Mouse (Mus musculus): ENCODE measurements at regions not wholly inside any gene's neighbourhood (a gene's known extent, or its start where the extent isn't known, plus 50 kb on each side); places are given as distances from the start of the nearest gene placed in this dataset.

DNA sequence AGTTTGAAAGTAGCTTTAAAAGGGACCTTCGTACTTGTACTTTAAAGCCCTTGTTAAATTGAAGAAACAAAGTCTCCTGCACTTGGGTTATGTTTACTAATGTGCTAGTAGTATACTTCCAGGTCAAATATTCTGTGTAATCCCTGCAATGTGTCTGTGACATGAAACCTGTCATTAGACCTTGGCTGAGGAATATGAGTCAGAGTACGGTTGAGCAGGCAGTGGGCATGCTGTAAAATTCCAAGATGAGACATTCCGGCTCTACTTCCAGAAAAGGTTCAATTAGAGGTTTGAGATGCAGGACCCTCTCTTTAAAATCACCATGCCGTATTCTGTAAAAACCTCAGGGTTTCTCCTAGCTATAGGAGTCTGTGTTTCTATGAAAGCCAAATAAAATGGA is 64.6 kb upstream of the Adamts5 start:
- H3K9ac ChIP-seq (ENCODE audit: low read length), result no peak overlapping the region
- DNase-seq (ENCODE audit: low spot score), result no peak
- H3K4me1 ChIP-seq (replicated peaks; ENCODE audit: control insufficient read depth, insufficient read depth, low read length), result peaks cover 3% of the 10 kb centered on the region; the same call in 1 of the 2 replicates
- no peak for ATAC-seq (replicated peaks; ENCODE audit: low FRiP score, low TSS enrichment, low read depth)
- H3K36me3 ChIP-seq (ENCODE audit: control insufficient read depth, insufficient read depth, low read length), result no peaks in the 10 kb centered on the region
- no peaks in the 10 kb centered on the region for H3K27me3 ChIP-seq (replicated peaks; ENCODE audit: control insufficient read depth, insufficient read depth, low read length)
- H3K4me3 ChIP-seq (ENCODE audit: low read depth, low read length), result no peak overlapping the region
- H3K9me3 ChIP-seq (ENCODE audit: control insufficient read depth, low read length), result no peaks in the 10 kb centered on the region
- H3K4me2 ChIP-seq (ENCODE audit: low read length), result no peak overlapping the region
- WGBS, result 66% methylated on average over 4 of the region's 4 CpGs
- H3K27ac ChIP-seq (ENCODE audit: low read depth), result no peak overlapping the region

DNA sequence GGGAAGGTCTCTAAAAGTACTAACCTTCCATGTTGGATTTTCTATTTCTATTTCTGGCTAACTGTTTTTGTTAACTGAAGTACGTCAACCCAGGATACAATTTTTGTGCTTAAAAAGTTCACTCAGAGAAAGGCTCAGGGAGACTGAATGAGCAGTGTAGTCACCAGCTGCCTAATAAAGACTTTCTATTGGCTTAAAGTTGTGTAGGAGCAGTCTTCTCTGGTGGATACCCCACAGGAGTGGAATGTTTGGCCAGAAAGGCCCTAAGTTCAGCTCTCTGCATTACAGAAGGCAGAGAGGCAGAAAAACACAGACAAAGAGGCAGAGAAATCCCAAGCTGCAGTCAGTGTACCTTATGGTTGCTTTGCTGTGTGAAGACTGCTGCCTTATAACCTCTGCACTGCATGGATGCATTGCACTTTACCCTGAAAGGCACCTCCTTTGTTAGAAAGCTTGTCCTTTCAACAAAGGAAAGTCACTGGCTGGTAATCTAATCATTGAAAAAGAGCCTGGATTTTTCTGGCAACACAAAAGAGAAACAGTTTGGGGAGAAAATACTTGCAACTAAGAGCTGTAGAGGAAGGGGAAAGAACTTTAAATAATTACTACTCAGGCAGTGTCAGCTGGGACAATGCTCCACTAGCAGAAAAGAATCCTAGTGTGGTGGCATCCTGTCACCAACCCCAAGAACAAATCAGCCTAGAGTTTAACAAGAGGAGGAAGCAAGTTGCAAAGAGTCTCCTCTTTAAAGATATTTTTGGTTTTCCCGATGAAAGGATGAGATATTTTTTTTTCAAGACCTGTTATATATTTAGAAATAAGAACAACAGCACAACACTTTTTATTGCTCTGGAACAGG is 63.0 kb upstream of the Adamts5 start:
- Histone ChIP-seq H3K9ac (ENCODE audit: low read length) (no peak overlapping the region), H3K4me1 (replicated peaks; ENCODE audit: control insufficient read depth, insufficient read depth, low read length) (peaks cover 3% of the 10 kb centered on the region; the same call in 1 of the 2 replicates), H3K36me3 (ENCODE audit: control insufficient read depth, insufficient read depth, low read length) (no peaks in the 10 kb centered on the region), H3K27me3 (replicated peaks; ENCODE audit: control insufficient read depth, insufficient read depth, low read length) (no peaks in the 10 kb centered on the region), H3K4me3 (ENCODE audit: low read depth, low read length) (no peak overlapping the region), H3K9me3 (ENCODE audit: control insufficient read depth, low read length) (no peaks in the 10 kb centered on the region), H3K27ac (ENCODE audit: low read depth) (no peak overlapping the region), H3K4me2 (ENCODE audit: low read length) (no peak overlapping the region)
- ATAC-seq (replicated peaks; ENCODE audit: low FRiP score, low TSS enrichment, low read depth) (no peak), DNase-seq (ENCODE audit: low spot score) (no peak)
- 87% methylated on average over 2 of the region's 2 CpGs for WGBS

DNA sequence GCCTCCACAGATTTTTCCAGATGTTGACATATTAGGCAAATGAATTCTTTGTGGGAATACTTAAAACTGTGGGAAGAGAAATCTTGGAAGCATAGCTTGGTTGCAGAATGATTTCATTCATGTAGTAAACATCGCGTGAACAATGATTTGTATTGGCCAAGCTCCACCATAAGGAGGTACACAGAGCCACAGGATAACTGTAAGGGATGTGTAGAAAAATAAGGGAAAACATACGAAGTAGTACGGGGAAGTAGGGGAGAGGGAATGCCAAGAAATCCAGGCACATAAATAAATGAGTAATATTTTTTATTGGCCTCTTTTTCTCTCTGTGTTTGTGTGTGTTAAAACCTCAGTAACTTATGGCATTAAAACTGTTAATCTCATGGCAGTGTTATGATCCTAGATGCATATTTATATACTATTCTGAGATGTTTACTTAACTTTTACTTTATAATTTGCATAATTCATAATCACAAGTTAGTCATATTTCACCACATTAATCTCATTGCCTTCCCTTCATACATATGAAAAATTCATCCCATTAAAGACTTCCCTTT is 54.5 kb upstream of the Adamts5 start:
- WGBS, result 77% methylated on average over 4 of the region's 4 CpGs
- H3K9me3 ChIP-seq (ENCODE audit: control insufficient read depth, low read length), result no peaks in the 10 kb centered on the region
- no peaks in the 10 kb centered on the region for H3K36me3 ChIP-seq (ENCODE audit: control insufficient read depth, insufficient read depth, low read length)
- no peak overlapping the region for H3K27ac ChIP-seq (ENCODE audit: low read depth)
- no peak overlapping the region for H3K4me3 ChIP-seq (ENCODE audit: low read depth, low read length)
- H3K27me3 ChIP-seq (replicated peaks; ENCODE audit: control insufficient read depth, insufficient read depth, low read length), result no peaks in the 10 kb centered on the region
- no peak overlapping the region for H3K9ac ChIP-seq (ENCODE audit: low read length)
- DNase-seq (ENCODE audit: low spot score) (no peak), ATAC-seq (replicated peaks; ENCODE audit: low FRiP score, low TSS enrichment, low read depth) (no peak)
- no peaks in the 10 kb centered on the region for H3K4me1 ChIP-seq (replicated peaks; ENCODE audit: control insufficient read depth, insufficient read depth, low read length)
- H3K4me2 ChIP-seq (ENCODE audit: low read length), result no peak overlapping the region

DNA sequence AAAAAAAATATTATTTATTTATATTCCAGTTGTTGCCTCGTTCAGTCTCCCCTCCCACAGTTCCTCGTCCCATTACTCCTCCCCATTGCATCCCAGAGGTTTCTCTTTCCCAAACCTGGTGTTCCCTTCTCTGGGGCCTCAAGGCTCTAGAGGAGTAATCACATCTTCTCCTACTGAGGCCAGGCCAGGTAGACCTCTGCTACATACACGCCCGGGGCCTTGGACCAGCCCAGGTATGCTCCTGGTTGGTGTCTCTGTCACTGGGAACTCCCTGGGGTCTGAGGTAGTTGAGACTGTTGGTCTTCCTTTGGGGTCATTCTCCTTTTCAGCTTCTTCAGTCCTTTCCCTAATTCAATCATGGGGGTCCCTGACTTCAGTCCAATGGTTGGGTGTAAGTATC is 50.0 kb upstream of the Adamts5 start:
- DNase-seq (ENCODE audit: low spot score) (no peak), ATAC-seq (replicated peaks; ENCODE audit: low FRiP score, low TSS enrichment, low read depth) (no peak)
- no peak overlapping the region for H3K4me2 ChIP-seq (ENCODE audit: low read length)
- 91% methylated on average over 4 of the region's 4 CpGs for WGBS
- H3K27ac ChIP-seq (ENCODE audit: low read depth), result no peak overlapping the region
- H3K9ac ChIP-seq (ENCODE audit: low read length), result no peak overlapping the region
- H3K36me3 ChIP-seq (ENCODE audit: control insufficient read depth, insufficient read depth, low read length), result no peaks in the 10 kb centered on the region
- H3K4me1 ChIP-seq (replicated peaks; ENCODE audit: control insufficient read depth, insufficient read depth, low read length), result no peaks in the 10 kb centered on the region
- H3K4me3 ChIP-seq (ENCODE audit: low read depth, low read length), result no peak overlapping the region
- no peaks in the 10 kb centered on the region for H3K27me3 ChIP-seq (replicated peaks; ENCODE audit: control insufficient read depth, insufficient read depth, low read length)
- H3K9me3 ChIP-seq (ENCODE audit: control insufficient read depth, low read length), result no peaks in the 10 kb centered on the region

Measured in intestine, embryonic 14.5 days (tissue).